Mouse (Mus musculus): Measurements from ENCODE around the gene Rras2.

GRCm38 (mm10) chr7:114135166-114135565 lies 17.6 kb upstream of the Rras2 start:
- TF ChIP-seq CHD2 (IDR thresholded peaks at IDR 0.05; ENCODE audit: low read depth, low read length), result no peak
- no peak for TF ChIP-seq ZC3H11A (IDR thresholded peaks at IDR 0.05; ENCODE audit: borderline replicate concordance, low read depth, low read length)
- no peak for TF ChIP-seq MAFK (IDR thresholded peaks at IDR 0.05; ENCODE audit: insufficient read depth, low read depth, low read length)
